Mouse (Mus musculus): Measurements from ENCODE around the gene S1pr5. TPM values are rescaled to one million over a fixed set of nuclear protein-coding genes. Genes with fewer than 3 reads are reported as not detected.

The S1pr5 gene
- polyA plus RNA-seq, 1 experiment from 2014 or later: 2.0 TPM

- Histone ChIP-seq H3K4me3 (replicated peaks; ENCODE audit: low read length) (peak overlapping the region; percentile 77), H3K36me3 (ENCODE audit: control insufficient read depth, insufficient read depth, low read length) (peaks cover 5% of the 10 kb centered on the region; the same call in 1 of the 2 replicates), H3K4me1 (ENCODE audit: control insufficient read depth, insufficient read depth, low read length) (peaks cover 27% of the 10 kb centered on the region), H3K9ac (ENCODE audit: low read length) (peak overlapping the region; percentile 80), H3K4me2 (ENCODE audit: low read depth, low read length) (peak overlapping the region; percentile 58), H3K9me3 (replicated peaks; ENCODE audit: control insufficient read depth, low read length) (no peaks in the 10 kb centered on the region), H3K27me3 (ENCODE audit: control insufficient read depth, insufficient read depth, low read length) (no peaks in the 10 kb centered on the region), H3K27ac (ENCODE audit: low read length) (no peak overlapping the region)
- no peak for ATAC-seq (ENCODE audit: insufficient read depth, low FRiP score)
- 61% methylated on average over 3 of the region's 3 CpGs for WGBS
These were observed 38.5 kb upstream of the S1pr5 start for GRCm38 (mm10) chr9:21286753-21287152.

- ATAC-seq (ENCODE audit: insufficient read depth, low FRiP score): no peak
- peaks cover 17% of the 10 kb centered on the region for H3K36me3 ChIP-seq (ENCODE audit: control insufficient read depth, insufficient read depth, low read length)
- no peak overlapping the region for H3K9ac ChIP-seq (ENCODE audit: low read length)
- no peak overlapping the region for H3K4me2 ChIP-seq (ENCODE audit: low read depth, low read length)
- H3K4me3 ChIP-seq (replicated peaks; ENCODE audit: low read length): no peak overlapping the region
- no peaks in the 10 kb centered on the region for H3K27me3 ChIP-seq (ENCODE audit: control insufficient read depth, insufficient read depth, low read length)
- peaks cover 17% of the 10 kb centered on the region for H3K4me1 ChIP-seq (ENCODE audit: control insufficient read depth, insufficient read depth, low read length)
- no peaks in the 10 kb centered on the region for H3K9me3 ChIP-seq (replicated peaks; ENCODE audit: control insufficient read depth, low read length)
- no peak overlapping the region for H3K27ac ChIP-seq (ENCODE audit: low read length)
- WGBS: 79% methylated on average over 3 of the region's 3 CpGs
These were observed 35.8 kb upstream of the S1pr5 start for GRCm38 (mm10) chr9:21283994-21284393.

GRCm38 (mm10) chr9:21283591-21283990 lies 35.3 kb upstream of the S1pr5 start:
- H3K36me3 ChIP-seq (ENCODE audit: control insufficient read depth, insufficient read depth, low read length): peaks cover 18% of the 10 kb centered on the region
- H3K4me3 ChIP-seq (replicated peaks; ENCODE audit: low read length): no peak overlapping the region
- no peak for ATAC-seq (ENCODE audit: insufficient read depth, low FRiP score)
- no peak overlapping the region for H3K4me2 ChIP-seq (ENCODE audit: low read depth, low read length)
- H3K9me3 ChIP-seq (replicated peaks; ENCODE audit: control insufficient read depth, low read length): no peaks in the 10 kb centered on the region
- H3K9ac ChIP-seq (ENCODE audit: low read length): no peak overlapping the region
- no peaks in the 10 kb centered on the region for H3K27me3 ChIP-seq (ENCODE audit: control insufficient read depth, insufficient read depth, low read length)
- 89% methylated on average over 5 of the region's 5 CpGs for WGBS
- H3K4me1 ChIP-seq (ENCODE audit: control insufficient read depth, insufficient read depth, low read length): peaks cover 14% of the 10 kb centered on the region
- H3K27ac ChIP-seq (ENCODE audit: low read length): no peak overlapping the region

GRCm38 (mm10) chr9:21277776-21278175 lies 29.5 kb upstream of the S1pr5 start:
- no peak overlapping the region for H3K4me3 ChIP-seq (replicated peaks; ENCODE audit: low read length)
- no peak for ATAC-seq (ENCODE audit: insufficient read depth, low FRiP score)
- H3K4me1 ChIP-seq (ENCODE audit: control insufficient read depth, insufficient read depth, low read length): no peaks in the 10 kb centered on the region
- no peaks in the 10 kb centered on the region for H3K27me3 ChIP-seq (ENCODE audit: control insufficient read depth, insufficient read depth, low read length)
- no peak overlapping the region for H3K9ac ChIP-seq (ENCODE audit: low read length)
- peaks cover 44% of the 10 kb centered on the region for H3K36me3 ChIP-seq (ENCODE audit: control insufficient read depth, insufficient read depth, low read length)
- no peak overlapping the region for H3K4me2 ChIP-seq (ENCODE audit: low read depth, low read length)
- WGBS: 89% methylated on average over 5 of the region's 5 CpGs
- H3K9me3 ChIP-seq (replicated peaks; ENCODE audit: control insufficient read depth, low read length): no peaks in the 10 kb centered on the region
- no peak overlapping the region for H3K27ac ChIP-seq (ENCODE audit: low read length)

GRCm38 (mm10) chr9:21276307-21276706 lies 28.1 kb upstream of the S1pr5 start:
- no peak overlapping the region for H3K4me2 ChIP-seq (ENCODE audit: low read depth, low read length)
- 91% methylated on average over 8 of the region's 8 CpGs for WGBS
- H3K27ac ChIP-seq (ENCODE audit: low read length): no peak overlapping the region

GRCm38 (mm10) chr9:21275727-21276126 lies 27.5 kb upstream of the S1pr5 start:
- H3K9ac ChIP-seq (ENCODE audit: low read length): no peak overlapping the region
- ATAC-seq (ENCODE audit: insufficient read depth, low FRiP score): no peak
- H3K9me3 ChIP-seq (replicated peaks; ENCODE audit: control insufficient read depth, low read length): no peaks in the 10 kb centered on the region
- H3K27ac ChIP-seq (ENCODE audit: low read length): no peak overlapping the region
- H3K4me2 ChIP-seq (ENCODE audit: low read depth, low read length): no peak overlapping the region
- H3K4me3 ChIP-seq (replicated peaks; ENCODE audit: low read length): no peak overlapping the region
- WGBS: 86% methylated on average over 12 of the region's 12 CpGs
- peaks cover 46% of the 10 kb centered on the region for H3K36me3 ChIP-seq (ENCODE audit: control insufficient read depth, insufficient read depth, low read length)
- H3K27me3 ChIP-seq (ENCODE audit: control insufficient read depth, insufficient read depth, low read length): no peaks in the 10 kb centered on the region
- H3K4me1 ChIP-seq (ENCODE audit: control insufficient read depth, insufficient read depth, low read length): no peaks in the 10 kb centered on the region

More at GRCm38 (mm10) chr9:21276307-21276706, 28.1 kb upstream of the S1pr5 start:
- no peaks in the 10 kb centered on the region for H3K27me3 ChIP-seq (ENCODE audit: control insufficient read depth, insufficient read depth, low read length)
- H3K4me1 ChIP-seq (ENCODE audit: control insufficient read depth, insufficient read depth, low read length): no peaks in the 10 kb centered on the region
- ATAC-seq (ENCODE audit: insufficient read depth, low FRiP score): no peak; the same call in 1 of the 2 replicates
- H3K36me3 ChIP-seq (ENCODE audit: control insufficient read depth, insufficient read depth, low read length): peaks cover 47% of the 10 kb centered on the region
- H3K9me3 ChIP-seq (replicated peaks; ENCODE audit: control insufficient read depth, low read length): no peaks in the 10 kb centered on the region
- no peak overlapping the region for H3K9ac ChIP-seq (ENCODE audit: low read length)
- no peak overlapping the region for H3K4me3 ChIP-seq (replicated peaks; ENCODE audit: low read length)

GRCm38 (mm10) chr9:21275013-21275710 lies 26.9 kb upstream of the S1pr5 start:
- WGBS: 79% methylated on average over 7 of the region's 7 CpGs
- no peak for ATAC-seq (ENCODE audit: insufficient read depth, low FRiP score)
- H3K27ac ChIP-seq (ENCODE audit: low read length): no peak overlapping the region
- H3K4me3 ChIP-seq (replicated peaks; ENCODE audit: low read length): no peak overlapping the region
- no peaks in the 10 kb centered on the region for H3K27me3 ChIP-seq (ENCODE audit: control insufficient read depth, insufficient read depth, low read length)
- no peak overlapping the region for H3K9ac ChIP-seq (ENCODE audit: low read length)
- H3K36me3 ChIP-seq (ENCODE audit: control insufficient read depth, insufficient read depth, low read length): peaks cover 49% of the 10 kb centered on the region
- H3K4me1 ChIP-seq (ENCODE audit: control insufficient read depth, insufficient read depth, low read length): no peaks in the 10 kb centered on the region
- no peaks in the 10 kb centered on the region for H3K9me3 ChIP-seq (replicated peaks; ENCODE audit: control insufficient read depth, low read length)
- no peak overlapping the region for H3K4me2 ChIP-seq (ENCODE audit: low read depth, low read length)

GRCm38 (mm10) chr9:21274336-21274735 lies 26.1 kb upstream of the S1pr5 start:
- Histone ChIP-seq H3K9me3 (replicated peaks; ENCODE audit: control insufficient read depth, low read length) (no peaks in the 10 kb centered on the region), H3K27me3 (ENCODE audit: control insufficient read depth, insufficient read depth, low read length) (no peaks in the 10 kb centered on the region), H3K36me3 (ENCODE audit: control insufficient read depth, insufficient read depth, low read length) (peaks cover 49% of the 10 kb centered on the region), H3K9ac (ENCODE audit: low read length) (no peak overlapping the region), H3K4me2 (ENCODE audit: low read depth, low read length) (no peak overlapping the region), H3K4me3 (replicated peaks; ENCODE audit: low read length) (no peak overlapping the region), H3K4me1 (ENCODE audit: control insufficient read depth, insufficient read depth, low read length) (no peaks in the 10 kb centered on the region), H3K27ac (ENCODE audit: low read length) (no peak overlapping the region)
- ATAC-seq (ENCODE audit: insufficient read depth, low FRiP score): no peak
- 90% methylated on average over 3 of the region's 3 CpGs for WGBS

- H3K4me1 ChIP-seq (ENCODE audit: control insufficient read depth, insufficient read depth, low read length): no peaks in the 10 kb centered on the region
- ATAC-seq (ENCODE audit: insufficient read depth, low FRiP score): no peak
- no peaks in the 10 kb centered on the region for H3K27me3 ChIP-seq (ENCODE audit: control insufficient read depth, insufficient read depth, low read length)
- H3K36me3 ChIP-seq (ENCODE audit: control insufficient read depth, insufficient read depth, low read length): peaks cover 54% of the 10 kb centered on the region
- no peak overlapping the region for H3K4me2 ChIP-seq (ENCODE audit: low read depth, low read length)
- H3K9ac ChIP-seq (ENCODE audit: low read length): no peak overlapping the region
- H3K27ac ChIP-seq (ENCODE audit: low read length): no peak overlapping the region
- WGBS: 80% methylated on average over 7 of the region's 7 CpGs
- no peak overlapping the region for H3K4me3 ChIP-seq (replicated peaks; ENCODE audit: low read length)
- no peaks in the 10 kb centered on the region for H3K9me3 ChIP-seq (replicated peaks; ENCODE audit: control insufficient read depth, low read length)
These were observed 25.4 kb upstream of the S1pr5 start for GRCm38 (mm10) chr9:21273520-21274228.
